ENCODE assay signal across 7 mouse cellular contexts in genomic region chr9:34752801-34753170, GRCm38 (mm10).
DNase-seq lines count a peak whose midpoint lies in the region; ATAC-seq and TF ChIP-seq lines count a peak whose summit lies in the region.

No protein-coding gene starts in this region.

- H3K9ac ChIP-seq in embryonic facial prominence, embryonic 14.5 days (ENCODE audit: low read depth, low read length) = no peak overlapping the region
- H3K9ac ChIP-seq in lung, embryonic 14.5 days = no peak overlapping the region

- H3K9me3 ChIP-seq in embryonic facial prominence, embryonic 14.5 days (ENCODE audit: control insufficient read depth, low read length) = no peaks in the 10 kb centered on the region
- no peaks in the 10 kb centered on the region for H3K9me3 ChIP-seq in lung, embryonic 14.5 days (ENCODE audit: low read depth, low read length)

- no peak overlapping the region for H3K27ac ChIP-seq in embryonic facial prominence, embryonic 14.5 days (replicated peaks; ENCODE audit: low read depth, low read length)
- H3K27ac ChIP-seq in lung, embryonic 14.5 days (ENCODE audit: low read depth) = no peak overlapping the region

- H3K36me3 ChIP-seq in embryonic facial prominence, embryonic 14.5 days (ENCODE audit: control insufficient read depth, insufficient read depth, low read length) = no peaks in the 10 kb centered on the region
- H3K36me3 ChIP-seq in lung, embryonic 14.5 days (ENCODE audit: insufficient read depth) = no peaks in the 10 kb centered on the region
- H3K36me3 ChIP-seq in splenic B cell, adult 2 months (ENCODE audit: control insufficient read depth, insufficient read depth, low read length, poor library complexity, severe bottlenecking) = no peaks in the 10 kb centered on the region

- ATAC-seq in embryonic facial prominence, embryonic 14.5 days (ENCODE audit: low read depth) = peak; percentile 30; the same call in 1 of the 2 replicates
- ATAC-seq in lung, embryonic 14.5 days (ENCODE audit: insufficient read depth) = peak; percentile 55; the same call in 1 of the 2 replicates

- peaks cover 6% of the 10 kb centered on the region; the same call in 1 of the 2 replicates for H3K4me1 ChIP-seq in embryonic facial prominence, embryonic 14.5 days (ENCODE audit: control insufficient read depth, insufficient read depth, low read length)
- no peaks in the 10 kb centered on the region for H3K4me1 ChIP-seq in lung, embryonic 14.5 days (ENCODE audit: insufficient read depth)

- WGBS in embryonic facial prominence, embryonic 14.5 days = 22% methylated on average over 4 of the region's 4 CpGs
- WGBS in lung, embryonic 14.5 days = 18% methylated on average over 4 of the region's 4 CpGs

- TF ChIP-seq CTCF in lung, embryonic 14.5 days (IDR thresholded peaks at IDR 0.05; ENCODE audit: low read depth) = peak; percentile 91

- H3K27me3 ChIP-seq in embryonic facial prominence, embryonic 14.5 days (replicated peaks; ENCODE audit: control insufficient read depth, insufficient read depth, low read length) = no peaks in the 10 kb centered on the region
- no peaks in the 10 kb centered on the region for H3K27me3 ChIP-seq in lung, embryonic 14.5 days (ENCODE audit: insufficient read depth, low read length)
- no peaks in the 10 kb centered on the region for H3K27me3 ChIP-seq in splenic B cell, adult 2 months (ENCODE audit: control insufficient read depth, insufficient read depth, low read length, poor library complexity, severe bottlenecking)

- DNase-seq in spleen, postnatal 10 days (ENCODE audit: low spot score in 2 of 2) = peak; percentile 20 to 67
- DNase-seq in spleen, adult 12 weeks (ENCODE audit: low spot score) = no peak
- DNase-seq in adrenal gland, postnatal 4 days (ENCODE audit: low spot score in 2 of 2) = peak; percentile 36 to 39
- DNase-seq in embryonic facial prominence, embryonic 14.5 days (ENCODE audit: low spot score) = peak; percentile 53
- DNase-seq in kidney, postnatal 25 days = peak; percentile 60 to 81
- DNase-seq in lung, embryonic 14.5 days = peak; percentile 89
- peak; percentile 44 for DNase-seq in splenic B cell, adult 2 months (ENCODE audit: low read depth, low spot score)

- H3K4me2 ChIP-seq in embryonic facial prominence, embryonic 14.5 days (ENCODE audit: low read depth, low read length) = no peak overlapping the region
- H3K4me2 ChIP-seq in lung, embryonic 14.5 days = no peak overlapping the region

- no peak overlapping the region for H3K4me3 ChIP-seq in embryonic facial prominence, embryonic 14.5 days (ENCODE audit: low read depth, low read length)
- no peak overlapping the region for H3K4me3 ChIP-seq in lung, embryonic 14.5 days (ENCODE audit: low read depth, low read length)
